Mouse (Mus musculus): ENCODE measurements at regions not wholly inside any gene's neighbourhood (a gene's known extent, or its start where the extent isn't known, plus 50 kb on each side); places are given as distances from the start of the nearest gene placed in this dataset.

DNA sequence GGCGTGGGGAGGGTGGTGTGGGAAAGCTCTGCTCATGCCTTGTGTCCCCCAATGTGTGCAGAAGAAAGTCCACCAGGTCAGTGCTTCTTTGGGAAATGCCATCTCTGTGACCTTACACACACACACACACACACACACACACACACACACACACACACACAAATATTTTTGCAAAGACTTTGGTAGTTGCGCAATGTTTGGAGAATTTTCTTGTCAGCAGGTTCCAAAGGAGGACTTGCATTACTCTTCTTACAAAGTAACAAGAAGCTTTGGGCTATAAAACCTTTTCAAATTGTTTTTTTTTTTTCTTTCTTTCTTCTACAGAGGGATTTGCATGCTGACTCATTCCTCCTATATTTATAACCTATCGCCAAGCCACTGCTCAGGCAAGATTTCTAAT, 59.1 kb upstream of the Npvf start:
- H3K27ac ChIP-seq (ENCODE audit: low read length) = no peak overlapping the region
- H3K4me1 ChIP-seq (ENCODE audit: insufficient read depth, low read depth, low read length) = no peaks in the 10 kb centered on the region
- H3K36me3 ChIP-seq (ENCODE audit: insufficient read depth, low read length) = no peaks in the 10 kb centered on the region
- TF ChIP-seq CTCF (IDR thresholded peaks at IDR 0.05) = no peak
- H3K9ac ChIP-seq (replicated peaks; ENCODE audit: low read depth) = no peak overlapping the region
- H3K4me2 ChIP-seq (replicated peaks; ENCODE audit: low read depth, low read length) = no peak overlapping the region
- H3K9me3 ChIP-seq (ENCODE audit: low read length) = no peaks in the 10 kb centered on the region
- H3K4me3 ChIP-seq (ENCODE audit: low read depth, low read length) = no peak overlapping the region
- WGBS = 87% methylated on average over 3 of the region's 3 CpGs
- H3K27me3 ChIP-seq (replicated peaks; ENCODE audit: insufficient read depth, low read length) = no peaks in the 10 kb centered on the region
- ATAC-seq (no peak), DNase-seq (ENCODE audit: low spot score) (no peak)

DNA sequence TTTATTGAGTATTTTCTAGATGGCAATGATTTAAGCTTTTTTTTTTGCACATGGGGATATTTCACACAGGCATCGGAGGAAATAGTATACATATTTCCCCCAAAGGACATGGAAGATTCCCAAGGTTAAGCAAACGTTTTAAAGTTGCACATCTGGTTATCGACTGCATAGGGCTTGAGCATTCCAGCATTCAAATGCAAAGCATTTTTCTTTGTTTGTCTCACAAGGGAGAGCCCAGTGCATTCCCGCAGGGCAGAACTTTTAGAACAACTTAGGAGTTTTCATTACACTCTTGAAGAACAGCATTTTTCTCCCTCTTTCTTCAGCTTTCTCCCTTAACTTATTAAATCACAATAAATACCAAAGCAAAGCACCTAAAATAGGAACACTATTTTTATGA, 64.4 kb upstream of the Npvf start:
- H3K4me3 ChIP-seq (ENCODE audit: low read depth, low read length) = no peak overlapping the region
- DNase-seq (ENCODE audit: low spot score) (no peak), ATAC-seq (no peak)
- TF ChIP-seq CTCF (IDR thresholded peaks at IDR 0.05) (no peak), EP300 (IDR thresholded peaks at IDR 0.05) (no peak)
- WGBS = 34% methylated on average over 4 of the region's 4 CpGs
- no peaks in the 10 kb centered on the region for H3K36me3 ChIP-seq (ENCODE audit: insufficient read depth, low read length)
- H3K4me1 ChIP-seq (ENCODE audit: insufficient read depth, low read depth, low read length) = no peaks in the 10 kb centered on the region
- H3K27ac ChIP-seq (ENCODE audit: low read length) = no peak overlapping the region
- H3K27me3 ChIP-seq (replicated peaks; ENCODE audit: insufficient read depth, low read length) = no peaks in the 10 kb centered on the region
- H3K4me2 ChIP-seq (replicated peaks; ENCODE audit: low read depth, low read length) = no peak overlapping the region
- no peaks in the 10 kb centered on the region for H3K9me3 ChIP-seq (ENCODE audit: low read length)
- no peak overlapping the region for H3K9ac ChIP-seq (replicated peaks; ENCODE audit: low read depth)

DNA sequence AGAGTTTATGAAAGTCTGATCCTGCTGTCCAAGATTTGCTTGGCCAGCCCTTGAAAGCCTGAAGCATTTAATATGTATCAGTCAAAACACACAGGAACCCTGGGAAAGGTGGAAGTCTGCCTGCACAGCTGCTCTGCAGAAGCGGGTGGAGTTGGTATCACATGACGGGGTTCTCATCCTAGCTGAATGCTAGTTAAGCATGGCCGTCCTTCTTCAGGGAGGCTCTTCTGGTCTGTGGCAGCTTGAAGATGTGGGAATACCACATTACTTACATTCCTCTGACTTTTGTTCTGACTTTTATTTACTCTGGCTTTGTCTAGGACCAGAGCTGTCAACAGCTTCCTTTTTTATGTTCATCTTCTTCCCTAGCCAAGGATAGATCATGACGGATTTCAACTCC, 66.1 kb upstream of the Npvf start:
- no peak overlapping the region for H3K4me2 ChIP-seq (replicated peaks; ENCODE audit: low read depth, low read length)
- H3K27me3 ChIP-seq (replicated peaks; ENCODE audit: insufficient read depth, low read length) = no peaks in the 10 kb centered on the region
- no peak for DNase-seq (ENCODE audit: low spot score)
- WGBS = 38% methylated on average over 4 of the region's 4 CpGs
- no peak overlapping the region for H3K4me3 ChIP-seq (ENCODE audit: low read depth, low read length)
- ATAC-seq = no peak
- H3K9ac ChIP-seq (replicated peaks; ENCODE audit: low read depth) = no peak overlapping the region
- no peaks in the 10 kb centered on the region for H3K9me3 ChIP-seq (ENCODE audit: low read length)
- H3K36me3 ChIP-seq (ENCODE audit: insufficient read depth, low read length) = no peaks in the 10 kb centered on the region
- H3K4me1 ChIP-seq (ENCODE audit: insufficient read depth, low read depth, low read length) = no peaks in the 10 kb centered on the region
- TF ChIP-seq CTCF (IDR thresholded peaks at IDR 0.05) = no peak
- TF ChIP-seq EP300 (IDR thresholded peaks at IDR 0.05) = no peak
- no peak overlapping the region for H3K27ac ChIP-seq (ENCODE audit: low read length)

DNA sequence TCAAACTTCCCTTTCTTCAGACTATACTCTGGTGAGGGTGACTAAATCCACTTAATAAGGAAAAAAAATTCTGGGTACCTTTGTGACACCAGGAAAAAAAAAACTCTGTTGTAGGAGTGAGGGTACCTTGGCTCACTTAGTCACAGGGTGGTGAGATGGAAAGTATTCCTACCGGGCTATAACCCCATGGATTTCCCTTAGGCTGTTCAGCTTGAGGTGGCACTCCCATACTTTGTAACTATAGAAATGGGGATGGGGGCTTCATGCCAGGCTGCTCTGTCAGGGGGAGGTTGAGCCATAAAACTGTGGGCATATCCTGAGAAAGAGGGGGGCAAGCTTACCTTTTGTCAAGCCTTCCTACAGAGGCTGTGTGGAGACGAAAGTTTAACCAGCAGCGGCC, 71.4 kb upstream of the Npvf start:
- no peaks in the 10 kb centered on the region for H3K4me1 ChIP-seq (ENCODE audit: insufficient read depth, low read depth, low read length)
- no peak overlapping the region for H3K9ac ChIP-seq (replicated peaks; ENCODE audit: low read depth)
- WGBS = 89% methylated on average over 3 of the region's 3 CpGs
- H3K27ac ChIP-seq (ENCODE audit: low read length) = no peak overlapping the region
- H3K4me3 ChIP-seq (ENCODE audit: low read depth, low read length) = no peak overlapping the region
- H3K36me3 ChIP-seq (ENCODE audit: insufficient read depth, low read length) = no peaks in the 10 kb centered on the region
- no peaks in the 10 kb centered on the region for H3K27me3 ChIP-seq (replicated peaks; ENCODE audit: insufficient read depth, low read length)
- H3K4me2 ChIP-seq (replicated peaks; ENCODE audit: low read depth, low read length) = no peak overlapping the region
- ATAC-seq (no peak), DNase-seq (ENCODE audit: low spot score) (no peak)
- H3K9me3 ChIP-seq (ENCODE audit: low read length) = no peaks in the 10 kb centered on the region
- TF ChIP-seq EP300 (IDR thresholded peaks at IDR 0.05) (no peak), CTCF (IDR thresholded peaks at IDR 0.05) (no peak)

DNA sequence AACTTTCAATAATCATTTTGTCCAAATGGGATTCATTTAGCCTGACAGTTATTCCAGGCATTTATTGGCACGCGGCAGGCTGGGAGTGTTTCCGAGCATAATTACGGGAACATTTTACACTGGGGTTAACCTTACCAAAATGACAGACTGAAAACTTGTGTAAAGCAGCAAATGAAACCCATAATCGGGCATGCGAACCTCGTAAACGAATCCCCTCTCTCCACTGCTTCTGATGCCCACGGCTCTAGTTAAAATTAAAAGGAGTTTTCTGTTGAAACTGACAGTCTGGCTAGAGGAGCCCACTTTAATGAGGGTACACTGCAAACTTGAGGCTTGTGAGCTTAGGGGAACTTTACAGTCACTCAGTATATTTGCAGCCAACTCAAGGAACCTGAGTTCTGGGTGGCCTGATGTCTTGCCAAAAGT, 71.9 kb upstream of the Npvf start:
- TF ChIP-seq EP300 (IDR thresholded peaks at IDR 0.05) (no peak), CTCF (IDR thresholded peaks at IDR 0.05) (no peak)
- no peak for ATAC-seq

DNA sequence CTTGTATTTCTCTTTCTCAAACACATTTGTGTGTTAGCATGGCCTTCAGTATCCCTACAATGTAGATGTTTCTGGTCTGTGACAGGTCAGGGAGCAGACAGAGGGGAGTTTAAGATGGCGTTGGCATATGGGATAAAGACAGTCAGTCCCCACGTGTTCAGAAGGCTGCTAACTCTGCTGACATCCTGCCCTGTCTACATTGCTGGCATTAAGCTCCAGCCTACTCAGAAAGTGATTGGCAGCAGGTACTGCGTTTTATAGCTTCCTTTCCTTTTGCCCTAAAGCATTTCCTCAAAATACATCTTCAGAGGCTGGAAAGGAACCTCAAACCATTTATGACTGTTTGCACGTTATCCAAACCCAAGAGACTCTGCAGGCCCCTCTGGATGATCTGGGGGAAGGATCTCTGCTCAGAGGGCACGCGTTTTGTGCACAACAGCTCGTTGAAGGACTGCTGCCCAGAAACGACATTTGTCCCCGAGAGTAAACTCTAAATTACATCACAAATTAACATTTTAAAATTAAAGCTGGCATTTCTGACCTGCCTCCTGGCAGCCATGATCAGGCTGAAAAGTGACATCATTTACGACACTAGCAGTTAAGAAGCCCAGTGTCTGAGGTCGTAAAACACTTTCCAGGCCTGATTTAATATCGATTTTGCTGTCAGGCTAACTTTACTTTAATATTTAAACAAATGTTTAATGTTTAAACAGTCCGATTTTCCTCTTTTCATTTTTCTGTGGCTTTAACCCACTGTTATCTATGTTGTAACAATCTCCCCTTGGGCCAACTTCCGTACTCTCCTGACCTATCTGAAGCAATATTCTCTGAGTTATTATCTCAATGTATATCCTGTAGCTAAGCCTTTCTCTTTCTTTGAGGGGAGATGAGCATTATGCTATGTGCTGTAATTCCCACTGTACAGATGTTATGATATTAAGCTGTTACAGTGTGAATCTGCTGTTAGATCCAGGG, 76.8 kb upstream of the Npvf start:
- Histone ChIP-seq H3K4me3 (ENCODE audit: low read depth, low read length) (no peak overlapping the region), H3K9ac (replicated peaks; ENCODE audit: low read depth) (no peak overlapping the region), H3K4me1 (ENCODE audit: insufficient read depth, low read depth, low read length) (no peaks in the 10 kb centered on the region), H3K36me3 (ENCODE audit: insufficient read depth, low read length) (no peaks in the 10 kb centered on the region), H3K27ac (ENCODE audit: low read length) (no peak overlapping the region), H3K9me3 (ENCODE audit: low read length) (no peaks in the 10 kb centered on the region), H3K27me3 (replicated peaks; ENCODE audit: insufficient read depth, low read length) (no peaks in the 10 kb centered on the region), H3K4me2 (replicated peaks; ENCODE audit: low read depth, low read length) (no peak overlapping the region)
- ATAC-seq = no peak
- no peak for DNase-seq (ENCODE audit: low spot score)
- WGBS = 45% methylated on average over 14 of the region's 14 CpGs
- no peak for TF ChIP-seq CTCF (IDR thresholded peaks at IDR 0.05)
- no peak for TF ChIP-seq EP300 (IDR thresholded peaks at IDR 0.05)

More for the DNA sequence above, 71.9 kb upstream of the Npvf start:
- no peak overlapping the region for H3K27ac ChIP-seq (ENCODE audit: low read length)
- 79% methylated on average over 9 of the region's 9 CpGs for WGBS
- H3K27me3 ChIP-seq (replicated peaks; ENCODE audit: insufficient read depth, low read length) = no peaks in the 10 kb centered on the region
- no peaks in the 10 kb centered on the region for H3K9me3 ChIP-seq (ENCODE audit: low read length)
- DNase-seq (ENCODE audit: low spot score) = no peak
- no peaks in the 10 kb centered on the region for H3K4me1 ChIP-seq (ENCODE audit: insufficient read depth, low read depth, low read length)
- no peak overlapping the region for H3K4me3 ChIP-seq (ENCODE audit: low read depth, low read length)
- H3K36me3 ChIP-seq (ENCODE audit: insufficient read depth, low read length) = no peaks in the 10 kb centered on the region
- H3K9ac ChIP-seq (replicated peaks; ENCODE audit: low read depth) = no peak overlapping the region
- no peak overlapping the region for H3K4me2 ChIP-seq (replicated peaks; ENCODE audit: low read depth, low read length)

Measured in lung, postnatal 0 days (tissue).